Mouse (Mus musculus): ENCODE results near the gene Tmem238.

DNA sequence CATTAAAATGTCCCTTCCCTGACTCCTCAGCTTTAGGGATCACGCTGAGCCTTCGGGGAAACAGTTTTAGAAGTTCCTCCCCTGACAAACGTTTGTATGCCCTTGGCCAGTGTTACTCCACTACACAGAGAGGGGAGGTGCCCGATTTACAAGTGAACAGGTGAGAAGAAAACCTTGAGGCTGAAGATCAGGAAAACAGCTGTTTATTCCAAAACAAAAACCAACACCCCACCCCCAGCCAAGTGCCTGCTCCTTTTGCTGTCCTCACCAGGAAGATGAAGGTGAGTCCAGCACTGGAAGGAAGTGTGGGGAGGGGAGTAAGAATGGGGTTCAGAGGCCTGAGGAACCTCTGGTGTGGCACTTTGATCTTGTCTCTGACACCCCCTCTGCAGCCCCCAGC is 35.9 kb upstream of the Tmem238 start:
- TF ChIP-seq POLR2A (IDR thresholded peaks at IDR 0.05; ENCODE audit: borderline replicate concordance, extremely low read depth, low read depth, low read length) (no peak), CTCF (IDR thresholded peaks at IDR 0.05; ENCODE audit: insufficient read depth, low read length) (no peak)

Data from lung, adult 2 months (tissue).